Mouse (Mus musculus) hindbrain, embryonic 13.5 days (tissue): ENCODE results near the gene Lgi1. TPM values are rescaled to one million over a fixed set of nuclear protein-coding genes. Genes with fewer than 3 reads are reported as not detected.

Source experiments
- ATAC-seq: fragments of 200-750 bp; cut with Nextera tagmentation; 2 replicates; pipeline ENCODE4 v1.8.0; 2017; ENCODE audit warnings: moderate TSS enrichment; ENCODE audit not compliant: low FRiP score
- H3K27ac ChIP-seq: fragments of 300-500 bp; sonication (generic); 2 replicates; pipeline ENCODE4 v1.5.1; 2015; ENCODE audit warnings: inconsistent platforms, mild to moderate bottlenecking, moderate library complexity
- H3K27me3 ChIP-seq: fragments of 300-500 bp; sonication (generic); 2 replicates; pipeline ENCODE4 v1.6.1; 2015; ENCODE audit warnings: mild to moderate bottlenecking, inconsistent platforms
- H3K36me3 ChIP-seq: fragments of 300-500 bp; sonication (generic); 2 replicates; pipeline ENCODE4 v1.6.1; 2015; ENCODE audit warnings: mild to moderate bottlenecking, inconsistent platforms
- H3K4me1 ChIP-seq: fragments of 300-500 bp; sonication (generic); replicated peaks from 2 replicates; pipeline ENCODE4 v1.6.1; 2015; ENCODE audit warnings: inconsistent platforms
- H3K4me2 ChIP-seq: fragments of 300-500 bp; sonication (generic); 2 replicates; pipeline ENCODE4 v1.6.1; 2015; ENCODE audit warnings: inconsistent platforms, mild to moderate bottlenecking, moderate library complexity
- H3K4me3 ChIP-seq: fragments of 300-500 bp; sonication (generic); 2 replicates; pipeline ENCODE4 v1.5.1; 2015; ENCODE audit warnings: mild to moderate bottlenecking, inconsistent platforms
- H3K9ac ChIP-seq: fragments of 300-500 bp; sonication (generic); 2 replicates; pipeline ENCODE4 v1.6.1; 2015; ENCODE audit warnings: mild to moderate bottlenecking, inconsistent platforms
- H3K9me3 ChIP-seq: fragments of 300-500 bp; sonication (generic); 2 replicates; pipeline ENCODE4 v1.6.1; 2016; ENCODE audit warnings: inconsistent platforms
- WGBS: fragments of 180-500 bp; shearing (Covaris S2); methylation state at CpG from one replicate; pipeline ENCODE4 v1.1.7; 2015; 5-methylcytosine and 5-hydroxymethylcytosine counted together
- polyA plus RNA-seq: library from polyadenylated mRNA; unstranded; fragments of >200 nt; fragmentation: Nextera tagmentation; extraction: Ambion mirVana; gene quantifications from 2 replicates; pipeline ENCODE4 v1.2.1, GENCODE M21; 2015

The Lgi1 gene
- 13.1 and 14.0 TPM in 2 replicates for polyA plus RNA-seq

DNA sequence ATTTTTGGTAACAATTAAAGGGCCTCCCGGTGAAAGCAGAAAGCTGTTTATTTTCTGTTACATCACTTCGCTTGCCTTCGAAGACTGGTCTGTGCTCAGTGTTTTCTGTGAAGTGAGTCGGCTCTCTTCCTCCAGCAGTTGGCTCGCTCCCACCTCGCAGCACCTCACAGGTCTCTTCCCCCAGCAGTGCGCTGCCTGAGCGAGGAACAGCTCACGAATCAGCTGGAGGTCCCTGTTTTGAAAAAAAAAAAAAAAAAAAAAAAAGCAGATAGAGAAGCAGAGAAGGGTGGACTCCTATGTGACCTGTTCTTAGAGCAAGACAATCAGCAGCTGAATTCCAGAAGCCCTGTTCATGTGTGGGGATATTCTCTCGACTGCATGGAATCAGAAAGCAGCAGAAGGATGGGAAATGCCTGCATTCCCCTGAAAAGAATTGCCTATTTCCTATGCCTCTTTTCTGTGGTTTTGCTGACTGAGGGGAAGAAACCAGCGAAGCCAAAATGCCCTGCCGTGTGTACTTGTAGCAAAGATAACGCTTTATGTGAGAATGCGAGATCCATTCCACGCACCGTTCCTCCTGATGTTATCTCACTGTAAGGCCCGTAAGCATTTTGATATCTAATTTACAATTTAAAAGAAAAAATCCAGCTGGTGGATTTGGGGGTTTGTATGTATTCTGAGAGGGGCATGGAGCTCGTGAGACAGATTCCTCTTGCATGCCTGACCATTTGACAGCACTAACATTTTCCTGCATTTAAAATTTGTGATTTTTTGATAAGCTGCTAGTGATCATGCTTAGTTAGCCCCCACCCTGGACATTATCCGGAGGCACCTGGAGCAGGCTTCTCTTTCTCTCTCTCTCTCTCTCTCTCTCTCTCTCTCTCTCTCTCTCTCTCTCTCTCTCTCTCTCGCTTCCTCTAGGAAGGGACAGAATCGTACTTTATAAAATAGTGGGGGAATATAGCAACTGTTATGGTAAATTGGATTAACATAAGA, at the start of gene Lgi1:
Gene Lgi1, plus strand, starts transcription at position 32 of the 996 bp plus-strand sequence.
- Histone ChIP-seq H3K4me2 (peak within 1 kb of the TSS; percentile 56), H3K36me3 (no peaks in the 10 kb centered on the region), H3K9me3 (no peaks in the 10 kb centered on the region), H3K9ac (peak within 1 kb of the TSS; percentile 65), H3K4me3 (peak within 1 kb of the TSS; percentile 31), H3K4me1 (peaks cover 9% of the 10 kb centered on the region), H3K27ac (peak within 1 kb of the TSS; percentile 84), H3K27me3 (no peaks in the 10 kb centered on the region)
- peak; percentile 70 for ATAC-seq
- 24% methylated on average over 21 of the region's 21 CpGs for WGBS

DNA sequence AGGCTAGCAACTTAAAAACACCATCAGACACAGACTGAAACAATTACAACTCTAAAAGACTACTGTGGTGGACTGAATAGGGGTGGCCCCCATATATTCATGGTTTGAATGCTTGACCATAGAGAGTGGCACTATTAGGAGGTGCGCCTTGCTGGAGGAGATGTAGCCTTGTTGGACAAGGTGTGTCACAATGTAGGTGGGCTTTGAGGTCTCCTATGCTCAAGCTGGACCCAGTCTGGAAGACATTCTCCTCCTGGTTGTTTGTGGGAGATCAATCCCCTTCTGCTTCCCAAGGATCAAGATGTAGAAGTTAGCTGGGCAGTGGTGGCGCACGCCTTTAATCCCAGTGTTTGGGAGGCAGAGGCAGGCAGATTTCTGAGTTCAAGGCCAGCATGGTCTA, 46.6 kb upstream of the Lgi1 start:
- Histone ChIP-seq H3K4me1 (peaks cover 1% of the 10 kb centered on the region), H3K9ac (no peak overlapping the region), H3K27me3 (no peaks in the 10 kb centered on the region), H3K36me3 (peaks cover 32% of the 10 kb centered on the region), H3K9me3 (no peaks in the 10 kb centered on the region), H3K4me2 (no peak overlapping the region), H3K4me3 (no peak overlapping the region), H3K27ac (no peak overlapping the region)
- WGBS: 99% methylated on average over 3 of the region's 3 CpGs
- ATAC-seq: no peak

DNA sequence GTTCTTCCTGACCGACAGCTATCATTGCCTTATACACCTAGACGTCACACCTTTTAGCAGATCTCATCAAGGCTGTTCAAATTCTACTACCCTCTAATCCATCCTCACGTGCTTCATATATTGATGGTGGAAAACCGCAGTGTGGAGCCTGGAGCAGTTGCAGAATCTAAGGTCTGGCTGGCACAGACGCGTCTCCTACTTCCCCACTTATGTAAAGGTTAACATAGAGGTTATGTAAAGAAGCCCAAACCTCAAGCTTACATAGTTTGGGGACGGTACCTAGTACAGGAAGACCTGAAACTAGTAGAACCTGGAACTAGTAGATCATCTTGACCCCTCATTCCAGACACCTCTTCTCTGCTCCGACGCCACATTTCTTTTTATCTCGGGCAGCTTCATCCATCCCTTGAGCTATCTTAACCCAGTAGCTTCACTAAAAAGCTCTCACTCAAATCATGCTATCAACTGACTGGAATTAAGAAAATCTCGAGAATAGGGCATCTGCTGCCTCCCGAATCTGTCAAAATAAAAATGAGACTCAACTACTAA, 40.9 kb upstream of the Lgi1 start:
- H3K36me3 ChIP-seq: peaks cover 6% of the 10 kb centered on the region; the same call in 1 of the 2 replicates
- peak overlapping the region; percentile 76 for H3K9ac ChIP-seq
- H3K9me3 ChIP-seq: no peaks in the 10 kb centered on the region
- H3K4me1 ChIP-seq: peaks cover 12% of the 10 kb centered on the region
- H3K27me3 ChIP-seq: no peaks in the 10 kb centered on the region
- H3K27ac ChIP-seq: peak overlapping the region; percentile 98
- ATAC-seq: peak; percentile 53
- H3K4me3 ChIP-seq: peak overlapping the region; percentile 57
- H3K4me2 ChIP-seq: peak overlapping the region; percentile 81
- WGBS: 11% methylated on average over 12 of the region's 12 CpGs

GRCm38 (mm10) chr19:38223905-38224684, 40.2 kb upstream of the Lgi1 start, which contains the start of gene Fra10ac1:
TSS of gene Fra10ac1 (minus strand) at chr19:38224156.
- Histone ChIP-seq H3K9ac (peak within 1 kb of the TSS; percentile 76), H3K4me3 (peak within 1 kb of the TSS; percentile 57), H3K4me2 (peak within 1 kb of the TSS; percentile 81), H3K27ac (peak within 1 kb of the TSS; percentile 98), H3K9me3 (no peaks in the 10 kb centered on the region), H3K27me3 (no peaks in the 10 kb centered on the region), H3K4me1 (peaks cover 12% of the 10 kb centered on the region), H3K36me3 (no peaks in the 10 kb centered on the region)
- WGBS: under 1% methylated on average over 49 of the region's 49 CpGs
- peak; percentile 98 for ATAC-seq

- peaks cover 12% of the 10 kb centered on the region for H3K4me1 ChIP-seq
- no peaks in the 10 kb centered on the region for H3K9me3 ChIP-seq
- peak overlapping the region; percentile 76 for H3K9ac ChIP-seq
- peak; percentile 57 for ATAC-seq
- peak overlapping the region; percentile 81 for H3K4me2 ChIP-seq
- H3K27ac ChIP-seq: peak overlapping the region; percentile 98
- peak overlapping the region; percentile 57 for H3K4me3 ChIP-seq
- no peaks in the 10 kb centered on the region for H3K27me3 ChIP-seq
- no peaks in the 10 kb centered on the region for H3K36me3 ChIP-seq
- 5% methylated on average over 9 of the region's 9 CpGs for WGBS
Measured at GRCm38 (mm10) chr19:38224685-38225060, 39.7 kb upstream of the Lgi1 start.

- peaks cover 3% of the 10 kb centered on the region; the same call in 1 of the 2 replicates for H3K4me1 ChIP-seq
- no peak for ATAC-seq
- no peak overlapping the region for H3K4me3 ChIP-seq
- H3K9ac ChIP-seq: no peak overlapping the region
- no peak overlapping the region for H3K27ac ChIP-seq
- no peak overlapping the region for H3K4me2 ChIP-seq
- H3K36me3 ChIP-seq: no peaks in the 10 kb centered on the region
- H3K27me3 ChIP-seq: no peaks in the 10 kb centered on the region
- no peaks in the 10 kb centered on the region for H3K9me3 ChIP-seq
- 55% methylated on average over 2 of the region's 2 CpGs for WGBS
Measured at GRCm38 (mm10) chr19:38228699-38229098, 35.6 kb upstream of the Lgi1 start.

- ATAC-seq: no peak
- no peak overlapping the region for H3K4me3 ChIP-seq
- WGBS: 55% methylated on average over 8 of the region's 8 CpGs
- H3K9ac ChIP-seq: no peak overlapping the region
- no peaks in the 10 kb centered on the region for H3K36me3 ChIP-seq
- no peak overlapping the region for H3K4me2 ChIP-seq
- no peaks in the 10 kb centered on the region for H3K4me1 ChIP-seq
- H3K27me3 ChIP-seq: no peaks in the 10 kb centered on the region
- H3K9me3 ChIP-seq: no peaks in the 10 kb centered on the region
- H3K27ac ChIP-seq: no peak overlapping the region
Measured at GRCm38 (mm10) chr19:38232087-38232486, 32.2 kb upstream of the Lgi1 start.

- Histone ChIP-seq H3K4me2 (no peak overlapping the region), H3K27me3 (no peaks in the 10 kb centered on the region), H3K9ac (no peak overlapping the region), H3K36me3 (no peaks in the 10 kb centered on the region), H3K9me3 (no peaks in the 10 kb centered on the region), H3K27ac (no peak overlapping the region), H3K4me3 (no peak overlapping the region), H3K4me1 (no peaks in the 10 kb centered on the region)
- 15% methylated on average over 4 of the region's 4 CpGs for WGBS
- no peak for ATAC-seq
Measured at GRCm38 (mm10) chr19:38232516-38232915, 31.8 kb upstream of the Lgi1 start.

DNA sequence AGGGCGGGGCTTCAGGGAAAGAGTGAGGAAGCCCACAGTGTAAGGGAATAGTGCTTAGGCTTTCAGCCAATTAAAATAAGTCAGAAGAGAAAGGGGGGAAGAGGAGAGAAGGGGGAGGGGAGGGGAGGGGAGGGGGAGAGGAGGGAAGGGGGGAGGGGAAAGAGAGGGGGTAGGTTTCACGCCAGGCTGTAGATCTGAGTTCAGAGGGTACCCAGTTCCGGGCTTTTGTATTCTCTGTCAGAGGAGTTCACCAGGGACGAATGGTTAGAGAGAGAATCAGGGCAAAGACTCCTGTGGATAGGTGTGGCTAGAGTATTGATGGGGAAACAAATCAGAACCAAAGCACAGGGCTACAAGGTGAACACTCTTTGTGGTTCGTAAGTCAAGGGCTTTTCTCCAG, 27.8 kb upstream of the Lgi1 start:
- no peaks in the 10 kb centered on the region for H3K36me3 ChIP-seq
- H3K9me3 ChIP-seq: no peaks in the 10 kb centered on the region
- H3K4me3 ChIP-seq: no peak overlapping the region
- peaks cover 20% of the 10 kb centered on the region for H3K4me1 ChIP-seq
- H3K4me2 ChIP-seq: no peak overlapping the region
- 72% methylated on average over 5 of the region's 5 CpGs for WGBS
- ATAC-seq: no peak
- H3K27ac ChIP-seq: no peak overlapping the region
- no peaks in the 10 kb centered on the region for H3K27me3 ChIP-seq
- no peak overlapping the region for H3K9ac ChIP-seq

GRCm38 (mm10) chr19:38237834-38238212, 26.5 kb upstream of the Lgi1 start:
- H3K27ac ChIP-seq: peak overlapping the region; percentile 74
- H3K36me3 ChIP-seq: no peaks in the 10 kb centered on the region
- H3K27me3 ChIP-seq: no peaks in the 10 kb centered on the region
- H3K4me2 ChIP-seq: no peak overlapping the region
- 51% methylated on average over 3 of the region's 3 CpGs for WGBS
- H3K9ac ChIP-seq: no peak overlapping the region
- no peaks in the 10 kb centered on the region for H3K9me3 ChIP-seq
- no peak overlapping the region for H3K4me3 ChIP-seq
- H3K4me1 ChIP-seq: peaks cover 20% of the 10 kb centered on the region
- peak; percentile 55 for ATAC-seq

DNA sequence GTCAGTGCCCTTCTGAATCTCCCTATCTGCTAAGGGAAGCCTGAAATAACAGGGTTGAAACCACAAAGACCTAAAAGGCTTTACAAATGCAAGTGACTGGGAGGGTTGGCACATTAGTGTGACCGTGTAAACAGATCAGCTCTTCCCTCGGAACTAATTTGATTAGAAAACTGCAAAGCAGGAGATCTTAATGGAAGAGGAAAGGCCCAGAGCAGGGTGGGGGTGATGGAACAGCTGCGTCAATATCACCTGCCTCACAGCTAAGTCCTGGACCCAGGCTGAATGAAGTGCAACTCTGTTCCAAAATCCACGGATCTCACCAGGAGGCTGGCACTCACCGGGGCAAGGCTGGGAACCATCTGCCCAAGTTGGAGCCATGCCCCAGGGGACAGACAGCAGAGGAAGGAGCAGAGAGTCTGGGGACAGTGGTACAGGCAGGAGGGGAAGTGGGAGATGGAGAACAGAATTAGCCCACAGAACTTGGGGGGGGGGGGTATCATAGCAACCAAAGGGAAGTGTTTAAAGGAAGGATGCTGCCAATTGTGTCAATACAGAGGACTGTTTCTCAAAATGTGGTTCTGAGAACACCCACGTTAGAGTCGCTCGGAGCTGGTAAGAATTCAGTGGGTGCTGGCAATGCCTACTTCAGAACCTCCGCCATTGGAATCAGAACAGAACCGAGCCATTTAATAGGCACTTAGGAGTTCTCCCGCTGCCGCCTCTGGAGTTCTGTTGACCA, 26.0 kb upstream of the Lgi1 start:
- peak overlapping the region; percentile 74 for H3K27ac ChIP-seq
- peaks cover 20% of the 10 kb centered on the region for H3K4me1 ChIP-seq
- no peak overlapping the region for H3K4me3 ChIP-seq
- no peaks in the 10 kb centered on the region for H3K36me3 ChIP-seq
- 54% methylated on average over 12 of the region's 12 CpGs for WGBS
- peak; percentile 82 for ATAC-seq
- no peak overlapping the region for H3K4me2 ChIP-seq
- no peak overlapping the region for H3K9ac ChIP-seq
- H3K9me3 ChIP-seq: no peaks in the 10 kb centered on the region
- no peaks in the 10 kb centered on the region for H3K27me3 ChIP-seq
